8 mouse cellular contexts compared by ENCODE assay signal in genomic region chr11:80089817-80090214, GRCm38 (mm10). TPM values are rescaled to one million over a fixed set of nuclear protein-coding genes. Genes with fewer than 3 reads are reported as not detected.
DNase-seq lines count a peak whose midpoint lies in the region; ATAC-seq and TF ChIP-seq lines count a peak whose summit lies in the region.

No protein-coding gene starts in this region.

- peak overlapping the region; percentile 84 for H3K4me2 ChIP-seq in hindbrain, embryonic 11.5 days (replicated peaks; ENCODE audit: low read depth, low read length)
- H3K4me2 ChIP-seq in midbrain, embryonic 11.5 days = peak overlapping the region; percentile 61

- no peak for ATAC-seq in hindbrain, embryonic 11.5 days (ENCODE audit: low FRiP score)
- no peak for ATAC-seq in midbrain, embryonic 11.5 days (ENCODE audit: low FRiP score)
- ATAC-seq in megakaryocyte progenitor cell, adult 5-6 weeks (replicated peaks; ENCODE audit: poor library complexity) = no peak

- peak overlapping the region; percentile 82 for H3K9ac ChIP-seq in hindbrain, embryonic 11.5 days (ENCODE audit: low read depth, low read length)
- peak overlapping the region; percentile 74 for H3K9ac ChIP-seq in midbrain, embryonic 11.5 days (ENCODE audit: low read length)

- no peaks in the 10 kb centered on the region for H3K36me3 ChIP-seq in kidney, adult 2 months (ENCODE audit: control insufficient read depth, insufficient read depth, low read length)
- no peaks in the 10 kb centered on the region for H3K36me3 ChIP-seq in hindbrain, embryonic 11.5 days (ENCODE audit: control insufficient read depth, insufficient read depth, low read length)
- H3K36me3 ChIP-seq in midbrain, embryonic 11.5 days (ENCODE audit: control insufficient read depth, insufficient read depth, low read length) = no peaks in the 10 kb centered on the region

- H3K4me3 ChIP-seq in kidney, adult 2 months (ENCODE audit: insufficient read depth, low read depth, low read length) = peak overlapping the region; percentile 78
- H3K4me3 ChIP-seq in hindbrain, embryonic 11.5 days (ENCODE audit: low read depth, low read length) = peak overlapping the region; percentile 90
- peak overlapping the region; percentile 65 for H3K4me3 ChIP-seq in midbrain, embryonic 11.5 days (ENCODE audit: low read depth, low read length)

- no peak for DNase-seq in kidney, adult 2 months
- DNase-seq in kidney, postnatal 14 days = no peak
- peak; percentile 28 for DNase-seq in R1 (ENCODE audit: low read depth, low spot score)
- no peak for DNase-seq in hindbrain, embryonic 11.5 days (ENCODE audit: low spot score)
- DNase-seq in midbrain, embryonic 11.5 days (ENCODE audit: low spot score, missing footprints) = no peak
- DNase-seq in gastrocnemius, adult 18-20 months (ENCODE audit: low spot score) = no peak
- DNase-seq in gastrocnemius, adult 8-10 months (ENCODE audit: low spot score in 2 of 2) = no peak

- no peak overlapping the region for H3K27ac ChIP-seq in kidney, adult 2 months (ENCODE audit: insufficient read depth, low read depth, low read length)
- H3K27ac ChIP-seq in hindbrain, embryonic 11.5 days (ENCODE audit: low read depth, low read length) = no peak overlapping the region
- H3K27ac ChIP-seq in midbrain, embryonic 11.5 days (ENCODE audit: low read depth, low read length) = no peak overlapping the region

- H3K27me3 ChIP-seq in kidney, adult 2 months (replicated peaks; ENCODE audit: control insufficient read depth, insufficient read depth, low read length) = no peaks in the 10 kb centered on the region
- H3K27me3 ChIP-seq in hindbrain, embryonic 11.5 days (ENCODE audit: control insufficient read depth, insufficient read depth, low read length) = no peaks in the 10 kb centered on the region
- no peaks in the 10 kb centered on the region for H3K27me3 ChIP-seq in midbrain, embryonic 11.5 days (ENCODE audit: control insufficient read depth, insufficient read depth, low read length)

- WGBS in kidney, adult 2 months = under 1% methylated on average over 14 of the region's 14 CpGs
- under 1% methylated on average over 14 of the region's 14 CpGs for WGBS in hindbrain, embryonic 11.5 days
- under 1% methylated on average over 14 of the region's 14 CpGs for WGBS in midbrain, embryonic 11.5 days

- no peak for TF ChIP-seq POLR2A in kidney, adult 2 months (IDR thresholded peaks at IDR 0.05; ENCODE audit: low read depth, low read length)

- no peaks in the 10 kb centered on the region for H3K9me3 ChIP-seq in hindbrain, embryonic 11.5 days (ENCODE audit: control insufficient read depth, low read length)
- H3K9me3 ChIP-seq in midbrain, embryonic 11.5 days (ENCODE audit: control insufficient read depth, low read length) = no peaks in the 10 kb centered on the region

- no peak for TF ChIP-seq CTCF in kidney, adult 2 months (conservative IDR thresholded peaks at IDR 0.05; ENCODE audit: insufficient read depth, insufficient read length, low read depth, low read length)

- H3K4me1 ChIP-seq in kidney, adult 2 months (ENCODE audit: control insufficient read depth, insufficient read depth, low read length) = no peaks in the 10 kb centered on the region
- no peaks in the 10 kb centered on the region for H3K4me1 ChIP-seq in hindbrain, embryonic 11.5 days (replicated peaks; ENCODE audit: control insufficient read depth, insufficient read depth, low read length)
- peaks cover 5% of the 10 kb centered on the region; the same call in 1 of the 2 replicates for H3K4me1 ChIP-seq in midbrain, embryonic 11.5 days (ENCODE audit: control insufficient read depth, insufficient read depth, low read length)

RNA-seq across cellular contexts. Expression of gene Atad5, which starts 0.6 kb away (rescaled TPM):
- 0.22 and 0.25 TPM in 2 replicates for polyA plus RNA-seq in kidney, adult 2 months (2012; rRNA removed)
- polyA plus RNA-seq in hindbrain, embryonic 11.5 days (2014; fragmentation: Nextera tagmentation; extraction: Ambion mirVana) = 14.7 and 17.7 TPM in 2 replicates
- polyA plus RNA-seq in midbrain, embryonic 11.5 days (2014; fragmentation: Nextera tagmentation; extraction: Ambion mirVana) = 19.1 and 20.1 TPM in 2 replicates
- under 1 TPM; 0.64 to 0.78 TPM for total RNA-seq in gastrocnemius, adult 18-20 months (2021)
- 37.0 and 42.8 TPM in 2 replicates for total RNA-seq in megakaryocyte progenitor cell, adult 5-6 weeks (2015)
- 28.2 and 42.1 TPM in 2 replicates for total RNA-seq in megakaryocyte progenitor cell, adult 5-6 weeks (2017)
- total RNA-seq in gastrocnemius, adult 8-10 months (2022) = under 1 TPM; 0.51 to 0.73 (median 0.71) TPM

RNA-seq across cellular contexts. Expression of gene Crlf3, which starts 9.0 kb away (rescaled TPM):
- polyA plus RNA-seq in kidney, adult 2 months (2012; rRNA removed) = 7.5 and 9.2 TPM in 2 replicates
- polyA plus RNA-seq in hindbrain, embryonic 11.5 days (2014; fragmentation: Nextera tagmentation; extraction: Ambion mirVana) = 27.0 and 27.9 TPM in 2 replicates
- polyA plus RNA-seq in midbrain, embryonic 11.5 days (2014; fragmentation: Nextera tagmentation; extraction: Ambion mirVana) = 29.2 and 30.4 TPM in 2 replicates
- total RNA-seq in gastrocnemius, adult 18-20 months (2021) = 1 to 10 TPM; 3.4 to 3.9 TPM
- 65.2 and 69.4 TPM in 2 replicates for total RNA-seq in megakaryocyte progenitor cell, adult 5-6 weeks (2015)
- total RNA-seq in megakaryocyte progenitor cell, adult 5-6 weeks (2017) = 87.4 and 95.7 TPM in 2 replicates
- 1 to 10 TPM; 3.7 to 4.2 (median 4.1) TPM for total RNA-seq in gastrocnemius, adult 8-10 months (2022)

RNA-seq across cellular contexts. Expression of gene Tefm, which starts 52.2 kb away (rescaled TPM):
- polyA plus RNA-seq in kidney, adult 2 months (2012; rRNA removed) = 10.2 and 12.3 TPM in 2 replicates
- polyA plus RNA-seq in hindbrain, embryonic 11.5 days (2014; fragmentation: Nextera tagmentation; extraction: Ambion mirVana) = 29.4 and 34.6 TPM in 2 replicates
- 29.7 and 30.3 TPM in 2 replicates for polyA plus RNA-seq in midbrain, embryonic 11.5 days (2014; fragmentation: Nextera tagmentation; extraction: Ambion mirVana)
- 10 to 100 TPM; 19.2 to 20.5 TPM for total RNA-seq in gastrocnemius, adult 18-20 months (2021)
- 26.8 and 28.9 TPM in 2 replicates for total RNA-seq in megakaryocyte progenitor cell, adult 5-6 weeks (2015)
- 21.1 and 27.3 TPM in 2 replicates for total RNA-seq in megakaryocyte progenitor cell, adult 5-6 weeks (2017)
- 10 to 100 TPM; 19.0 to 22.1 (median 20.5) TPM for total RNA-seq in gastrocnemius, adult 8-10 months (2022)

Comparison
In these comparisons a context has a peak if more than half of its experiments do, and no peak if none do; other contexts are left out.
1. RNA of gene Atad5, which starts 0.6 kb away (total RNA-seq): 28.2 to 42.8 TPM in megakaryocyte progenitor cell, adult 5-6 weeks; 0.64 to 0.78 TPM in gastrocnemius, adult 18-20 months and 0.51 to 0.73 TPM in gastrocnemius, adult 8-10 months; every median in the first group is over 10 times any median in the second.
2. RNA of gene Crlf3, which starts 9.0 kb away (total RNA-seq): 65.2 to 95.7 TPM in megakaryocyte progenitor cell, adult 5-6 weeks; 3.7 to 4.2 TPM in gastrocnemius, adult 8-10 months and 3.4 to 3.9 TPM in gastrocnemius, adult 18-20 months; every median in the first group is over 10 times any median in the second.
3. Peak in every context shown above with its lines, with median percentiles within 50 percentile points of each other: H3K4me3 ChIP-seq.